Mouse (Mus musculus) liver, adult 2 months (tissue): ENCODE results near the gene Plp2.

Experiments
- CTCF ChIP-seq: fragments of 200-500 bp; IDR thresholded peaks from 2 replicates; pipeline ENCODE4 v1.5.1; 2011; ENCODE audit warnings: low read depth, low read length, control low read depth
- POLR2A ChIP-seq: fragments of 200-500 bp; IDR thresholded peaks from 2 replicates; pipeline ENCODE4 v1.6.1; 2011; ENCODE audit warnings: low read length, control low read depth; ENCODE audit not compliant: insufficient read depth; ENCODE audit errors: extremely low read depth

DNA sequence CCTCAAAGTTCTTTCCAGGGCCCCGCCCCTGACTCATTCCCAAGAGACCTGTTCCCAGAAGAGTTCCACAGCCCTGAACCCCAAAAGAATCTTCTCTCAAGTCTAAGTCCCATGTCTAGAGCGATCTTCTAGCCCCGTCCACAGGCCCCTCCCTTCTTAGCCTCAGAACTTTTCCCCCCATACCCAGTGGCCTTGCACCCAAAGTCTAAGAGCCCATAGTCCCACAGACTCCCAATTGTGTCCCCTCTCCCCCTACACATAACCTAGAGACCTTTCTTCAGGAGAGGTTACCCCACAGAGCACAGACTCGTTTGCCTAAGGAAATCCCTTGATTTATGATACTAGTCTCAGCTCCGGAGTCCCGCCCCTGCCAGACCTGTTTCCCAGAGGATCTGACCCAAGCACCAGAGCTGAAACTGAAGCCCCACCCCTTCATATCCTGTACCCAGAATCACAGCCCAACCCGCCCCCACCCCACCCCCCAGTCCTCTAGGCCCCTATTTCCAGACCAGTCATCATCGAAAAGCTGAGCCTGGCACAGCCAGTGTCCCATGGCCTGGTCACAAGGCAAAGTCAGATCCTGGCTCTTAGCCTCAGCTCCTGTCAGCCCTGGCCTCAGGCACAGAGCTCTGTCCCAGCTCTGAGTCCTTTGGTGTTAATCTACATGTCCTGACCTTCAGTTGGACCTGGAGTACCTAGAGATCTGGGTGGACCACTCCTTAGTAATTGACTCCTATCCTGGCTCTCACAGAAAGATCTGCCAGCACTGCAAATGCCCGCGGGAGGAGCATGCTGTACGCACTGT, 12.2 kb downstream of the Plp2 start:
- TF ChIP-seq POLR2A (no peak), CTCF (no peak)
